Mouse (Mus musculus) spleen, adult 10 weeks (tissue): ENCODE measurements around the gene Il13. TPM values are rescaled to one million over a fixed set of nuclear protein-coding genes. Genes with fewer than 3 reads are reported as not detected.

Source experiments
- polyA plus RNA-seq: library from polyadenylated mRNA; stranded (reverse); fragments of 350-450 nt; fragmentation: Illumina TruSeq; extraction: RNeasy Lipid Tissue Mini Kit (QIAGEN cat#74804); gene quantifications from one replicate; pipeline ENCODE4 v1.2.3, GENCODE M21; 2015; ENCODE audit warnings: low replicate concordance; ENCODE audit not compliant: insufficient read depth

Gene Il13
- not detected for polyA plus RNA-seq

GRCm38 (mm10) chr11:53634556-53634955 is at the start of gene Il13:
Il13 (minus strand) TSS chr11:53634702.

GRCm38 (mm10) chr11:53618619-53619198 is 15.8 kb downstream of the Il13 start, which contains the start of gene Il4:
Il4 (minus strand) TSS chr11:53618669.

Other genes starting within 250 kb of the Il13 start
- gene Leap2, start 211.5 kb downstream of the Il13 start, polyA plus RNA-seq, result not detected
- gene Uqcrq, start 203.9 kb downstream of the Il13 start, polyA plus RNA-seq, result 39.4 TPM
- 0.30 TPM for gene Gdf9, start 203.7 kb downstream of the Il13 start, polyA plus RNA-seq
- not detected for gene Gm10447, start 177.6 kb downstream of the Il13 start, polyA plus RNA-seq
- 0.75 TPM for gene Shroom1, start 177.5 kb downstream of the Il13 start, polyA plus RNA-seq
- not detected for gene Gm9837, start 164.2 kb downstream of the Il13 start, polyA plus RNA-seq
- gene Gm9945, start 154.5 kb downstream of the Il13 start, polyA plus RNA-seq, result not detected
- gene Sowaha, start 154.4 kb downstream of the Il13 start, polyA plus RNA-seq, result 3.5 TPM
- 19.9 TPM for gene Sept8, start 115.4 kb downstream of the Il13 start, polyA plus RNA-seq
- gene Kif3a, start 67.3 kb downstream of the Il13 start, polyA plus RNA-seq, result 6.2 TPM
- 2.6 TPM for gene Il4, start 16.0 kb downstream of the Il13 start, polyA plus RNA-seq
- 28.0 TPM for gene Rad50, start 72.6 kb upstream of the Il13 start, polyA plus RNA-seq
- gene Il5, start 86.1 kb upstream of the Il13 start, polyA plus RNA-seq, result not detected
- gene Irf1, start 135.3 kb upstream of the Il13 start, polyA plus RNA-seq, result 157 TPM
- gene Gm17334, start 138.5 kb upstream of the Il13 start, polyA plus RNA-seq, result not detected
- 6.5 TPM for gene Gm12216, start 224.6 kb upstream of the Il13 start, polyA plus RNA-seq